Mouse (Mus musculus) central nervous system, embryonic 14 days (tissue): ENCODE data around the gene Sst. TPM values are rescaled to one million over a fixed set of nuclear protein-coding genes. Genes with fewer than 3 reads are reported as not detected.

Source experiments
- polyA plus RNA-seq: library from polyadenylated mRNA; depleted of rRNA; stranded (reverse); fragments of >200 nt; gene quantifications from 2 replicates; pipeline ENCODE4 v1.2.3, GENCODE M21; 2012; rRNA removed

Gene Sst
- polyA plus RNA-seq = 137 and 155 TPM in 2 replicates

DNA sequence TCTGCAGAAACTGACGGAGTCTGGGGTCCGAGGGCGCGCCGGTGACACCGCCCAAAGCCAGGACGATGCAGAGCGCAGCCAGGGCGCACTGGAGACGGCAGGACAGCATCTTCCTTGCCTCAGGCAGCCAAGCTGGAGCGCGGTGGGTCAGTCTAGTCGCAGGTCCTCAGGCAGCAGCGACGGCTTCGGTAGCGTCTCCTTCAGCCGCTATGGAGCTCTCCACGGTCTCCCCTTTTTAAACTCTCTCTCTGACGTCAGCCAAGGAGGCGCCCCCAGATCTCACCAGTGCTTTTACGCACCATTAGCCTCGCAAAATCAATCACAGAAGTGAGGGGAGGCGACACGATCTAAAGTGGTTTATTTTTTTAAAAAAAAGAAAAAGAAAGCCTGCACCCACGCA lies at the start of gene Sst:
Gene Sst (minus strand): TSS at position 323 of the 400 bp plus-strand sequence.

DNA sequence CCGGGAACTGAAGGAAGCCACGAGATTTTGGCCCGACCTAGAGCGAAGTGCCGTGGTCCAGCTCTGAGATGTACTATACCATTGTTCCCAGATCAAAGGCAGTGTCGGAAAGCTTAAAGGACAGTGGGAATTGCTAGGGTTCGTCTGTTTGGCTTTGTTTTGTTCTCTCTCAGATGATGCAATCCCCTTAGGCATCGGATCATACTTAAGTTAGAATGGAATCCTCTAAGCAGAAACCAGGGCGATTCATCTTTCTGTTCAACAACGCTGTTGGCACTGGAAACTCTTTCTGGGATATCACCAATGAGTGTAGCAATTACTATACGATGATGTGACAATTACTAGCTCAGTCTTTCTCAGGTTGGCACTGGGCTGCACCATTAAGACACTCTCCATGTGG lies 41.5 kb upstream of the Sst start, which contains the start of gene Rtp2:
Gene Rtp2 (minus strand): TSS at position 101 of the 400 bp plus-strand sequence.

Other genes with a start within 250 kb of the Sst start
- gene Rtp2, start 41.4 kb upstream of the Sst start, polyA plus RNA-seq = 0.04 and 0.09 TPM in 2 replicates
- not detected in 2 replicates for gene Gm37419, start 97.5 kb upstream of the Sst start, polyA plus RNA-seq
- gene Bcl6, start 97.9 kb upstream of the Sst start, polyA plus RNA-seq = 4.1 TPM in 2 replicates